Mouse (Mus musculus) kidney, adult 9 months (tissue): ENCODE measurements around the gene Mrps9.

Experiments used
- DNase-seq: peaks from one replicate; pipeline ENCODE4 v3.0.0; 2022

Mrps9 gene

DNA sequence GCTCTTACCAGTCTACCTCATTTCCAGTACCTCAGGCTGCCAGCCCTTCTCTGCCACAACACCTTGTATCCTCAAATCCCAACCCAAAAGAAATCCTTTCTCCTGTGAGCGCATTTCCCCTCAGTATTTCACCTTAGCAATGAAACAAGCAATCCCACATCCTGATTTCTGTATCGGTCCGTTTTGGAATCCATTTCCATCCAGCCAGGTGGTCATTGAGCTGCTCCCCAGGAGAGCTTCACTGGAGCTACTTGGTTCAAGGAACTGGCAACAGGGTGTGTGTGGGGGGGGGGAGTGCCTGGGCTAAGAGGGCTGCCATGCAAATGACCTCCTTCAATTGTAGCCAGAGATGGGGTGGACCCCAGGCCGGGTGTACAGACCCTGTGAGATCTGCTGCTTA lies 56.1 kb downstream of the Mrps9 start:
- no peak for DNase-seq

DNA sequence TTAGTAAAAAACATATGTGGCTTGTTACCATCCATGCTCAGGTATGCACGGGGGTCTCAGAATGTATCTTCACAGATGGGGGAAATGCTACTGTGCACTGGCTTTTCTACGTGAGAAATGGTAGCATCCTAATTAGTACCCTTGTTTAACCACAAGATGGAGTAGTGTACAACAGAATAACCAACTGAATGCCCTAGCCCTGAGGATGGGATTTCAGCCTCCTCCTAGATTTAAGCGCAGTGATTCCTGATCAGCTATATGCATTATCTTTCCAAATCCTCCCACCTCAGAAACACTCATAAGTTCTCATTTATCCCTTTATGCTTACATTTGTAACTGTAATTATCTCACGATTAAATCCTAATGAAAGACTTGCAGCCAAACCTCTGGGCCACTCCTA lies 64.0 kb downstream of the Mrps9 start:
- peak; percentile 35 for DNase-seq

DNA sequence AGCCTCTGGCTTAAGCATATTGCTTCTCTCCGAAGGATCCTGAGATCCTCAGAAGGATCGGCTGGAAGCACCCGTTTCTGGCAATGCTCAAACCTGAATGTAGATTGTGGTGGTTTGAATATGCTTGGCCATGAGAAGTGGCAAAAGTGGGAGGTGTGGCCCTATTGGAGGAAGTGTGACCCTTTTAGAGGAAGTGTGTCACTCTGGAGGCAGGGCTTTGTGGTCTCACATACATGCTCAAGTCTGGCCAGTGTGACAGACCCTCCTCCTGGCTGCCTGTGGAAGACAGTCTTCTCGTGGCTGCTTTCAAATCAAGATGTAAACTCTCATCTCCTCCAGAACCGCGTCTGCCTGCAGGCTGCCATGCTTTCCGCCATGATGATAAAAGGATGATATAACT lies 65.7 kb downstream of the Mrps9 start:
- DNase-seq = no peak

DNA sequence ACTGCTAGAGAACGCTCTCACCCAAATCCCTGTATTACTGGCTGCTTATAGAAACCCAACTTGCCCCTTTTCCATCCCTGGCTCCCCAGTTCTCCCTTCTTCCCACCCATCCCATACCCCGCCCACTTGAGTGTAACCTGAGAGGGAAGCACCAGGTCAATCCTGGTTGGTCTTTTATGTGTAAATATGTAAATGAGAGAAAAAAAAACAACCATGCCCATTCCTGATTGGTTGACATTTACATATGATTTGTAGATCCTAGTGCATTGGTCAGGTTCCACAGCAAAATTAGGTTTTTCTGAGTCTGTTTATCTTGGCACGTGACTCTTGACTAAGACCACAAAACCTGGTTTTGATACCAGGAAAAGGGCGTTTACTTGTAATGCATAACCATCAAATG lies 66.9 kb downstream of the Mrps9 start:
- DNase-seq = no peak

DNA sequence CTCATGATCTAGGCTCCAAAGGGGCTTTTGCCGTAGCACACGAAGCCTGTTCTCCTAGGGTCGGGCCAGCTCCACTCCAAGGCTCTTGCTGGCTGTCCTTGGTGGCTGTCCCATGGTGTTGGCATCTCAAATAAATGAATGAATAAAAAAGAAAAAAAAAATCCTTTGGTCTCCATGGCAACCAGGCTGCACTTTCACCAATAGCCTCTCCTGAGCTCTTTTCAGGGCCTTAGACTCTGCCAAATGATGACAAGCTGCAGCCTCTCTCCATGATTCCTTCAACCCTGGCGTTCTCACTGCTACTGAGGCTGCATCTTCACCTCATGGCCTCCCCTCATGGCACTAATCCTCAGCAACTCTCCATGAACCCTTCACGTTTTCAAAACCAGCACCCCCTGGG lies 72.9 kb downstream of the Mrps9 start:
- DNase-seq = no peak

DNA sequence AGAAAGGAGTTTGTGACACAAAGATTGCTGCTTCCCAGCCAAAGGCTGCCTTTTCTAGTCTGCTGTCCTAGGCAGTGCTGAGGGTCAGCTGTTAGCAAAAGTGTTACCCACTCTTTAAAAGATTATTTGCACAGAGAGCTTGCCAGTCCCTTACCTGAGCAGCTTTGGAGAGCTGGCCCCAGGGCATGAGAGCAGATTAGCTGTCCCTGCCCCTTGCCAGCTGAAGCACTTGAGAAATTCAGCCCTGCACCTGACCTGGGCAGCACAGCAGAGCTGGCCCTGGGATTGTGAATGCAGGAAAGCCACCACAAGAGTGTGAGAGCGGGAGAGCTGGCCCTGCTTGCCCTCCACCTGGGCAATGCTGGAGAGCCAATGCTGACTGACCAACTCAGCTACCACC lies 82.6 kb downstream of the Mrps9 start:
- DNase-seq = no peak

DNA sequence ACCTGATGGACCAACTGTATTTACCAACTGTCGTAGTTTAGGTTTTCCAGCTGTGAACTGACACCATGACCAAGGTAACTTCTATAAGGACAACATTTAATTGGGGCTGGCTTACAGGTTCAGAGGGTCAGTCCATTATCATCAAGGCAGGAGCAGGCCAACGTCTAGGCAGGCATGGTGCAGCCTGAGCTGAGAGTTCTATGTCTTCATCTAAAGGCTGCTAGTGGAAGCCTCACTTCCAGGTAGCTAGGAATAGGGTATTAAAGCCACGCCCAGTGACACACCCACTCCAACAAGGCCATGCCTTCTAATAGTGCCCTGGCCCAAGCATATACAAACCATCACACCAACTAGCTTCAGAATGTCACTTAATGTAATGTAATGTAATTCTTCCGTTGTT lies 97.5 kb downstream of the Mrps9 start:
- no peak for DNase-seq

DNA sequence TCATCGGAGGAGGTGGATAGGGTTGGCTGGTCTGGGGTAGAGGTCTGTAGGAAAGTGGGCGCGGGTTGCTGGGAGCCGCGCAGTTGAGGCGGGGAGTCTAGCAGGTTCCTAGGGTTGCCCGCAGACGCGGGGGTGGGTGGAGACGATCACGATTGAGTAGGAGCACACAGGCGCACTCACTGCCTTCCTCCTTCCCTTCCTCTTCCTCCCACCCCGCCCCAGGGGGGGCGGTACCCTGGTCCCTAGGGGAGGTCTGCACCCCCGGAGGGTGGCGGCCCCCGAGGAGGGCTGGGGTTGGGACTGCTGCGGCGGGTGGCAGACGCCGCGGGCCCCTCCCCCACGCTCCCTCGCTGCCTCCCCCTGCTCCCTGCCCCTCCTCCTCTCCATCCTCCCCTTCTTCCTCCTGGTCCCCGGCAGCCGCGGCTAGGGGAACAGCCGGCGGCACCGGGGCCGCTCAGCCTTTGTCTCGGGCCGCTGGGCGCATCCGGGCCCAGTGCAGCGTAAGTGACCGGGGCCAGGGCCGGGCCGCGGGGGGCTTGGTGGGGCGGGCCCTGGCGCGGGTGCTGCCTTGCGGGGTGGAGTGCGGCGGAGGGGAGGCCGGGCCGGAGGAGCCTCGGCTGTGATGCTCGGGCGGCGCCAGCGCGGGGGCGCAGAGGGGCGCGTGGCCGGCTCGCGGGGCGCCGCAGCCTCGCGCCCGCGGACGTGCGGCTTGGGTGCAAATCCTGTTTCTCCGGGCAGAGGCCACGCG lies 101.9 kb downstream of the Mrps9 start, which contains the start of gene Gpr45:
Gene Gpr45, plus strand, starts transcription at position 139 of the 748 bp plus-strand sequence.
- no peak for DNase-seq

DNA sequence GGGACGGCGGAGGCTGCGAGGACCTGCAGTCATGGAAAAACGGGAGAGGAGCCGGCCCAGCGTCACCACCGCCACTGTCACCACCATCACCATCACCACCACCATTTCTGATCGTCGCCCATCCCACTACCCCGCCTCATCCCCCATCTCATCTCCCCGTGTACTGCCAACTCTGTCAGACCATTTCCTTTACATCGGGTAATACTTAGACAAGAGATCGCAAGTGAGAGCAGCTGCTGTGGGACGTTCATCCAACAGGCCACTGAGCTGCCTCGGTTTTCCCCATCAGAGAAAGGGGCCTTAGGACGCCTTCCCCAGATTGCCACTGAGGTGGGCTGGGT lies 102.4 kb downstream of the Mrps9 start:
- no peak for DNase-seq
